Mouse (Mus musculus) brain, embryonic 14.5 days (tissue): Measurements from ENCODE around the gene Gm17728.

Source experiments
- CTCF ChIP-seq: fragments of 200-500 bp; IDR thresholded peaks from 2 replicates; pipeline ENCODE4 v1.5.1; 2012; ENCODE audit warnings: inconsistent platforms, mild to moderate bottlenecking, moderate library complexity, borderline replicate concordance; ENCODE audit not compliant: insufficient read depth, insufficient read length; ENCODE audit errors: extremely low read depth
- POLR2A ChIP-seq: fragments of 200-500 bp; IDR thresholded peaks from 2 replicates; pipeline ENCODE4 v1.6.1; 2012; ENCODE audit warnings: mild to moderate bottlenecking, inconsistent platforms, borderline replicate concordance; ENCODE audit not compliant: poor library complexity, insufficient read depth, insufficient read length, severe bottlenecking; ENCODE audit errors: extremely low read depth

GRCm38 (mm10) chr17:9407640-9408039, 14.2 kb upstream of the Gm17728 start:
- no peak for TF ChIP-seq CTCF
- TF ChIP-seq POLR2A, result no peak
